Mouse (Mus musculus) small intestine, adult 2 months (tissue): ENCODE results near the gene Foxp4. TPM values are rescaled to one million over a fixed set of nuclear protein-coding genes. Genes with fewer than 3 reads are reported as not detected.

ENCODE experiments used
- H3K27ac ChIP-seq: fragments of 200-500 bp; 2 replicates; pipeline ENCODE4 v1.5.1; 2012; ENCODE audit warnings: low read depth, low read length, control low read depth, inconsistent platforms; ENCODE audit not compliant: insufficient read depth
- H3K27me3 ChIP-seq: fragments of 200-500 bp; 2 replicates; pipeline ENCODE4 v1.6.1; 2012; ENCODE audit warnings: mild to moderate bottlenecking, moderate library complexity, low read length, inconsistent platforms; ENCODE audit not compliant: control insufficient read depth, insufficient read depth
- H3K36me3 ChIP-seq: fragments of 200-500 bp; 2 replicates; pipeline ENCODE4 v1.6.1; 2012; ENCODE audit warnings: mild to moderate bottlenecking, low read length, control low read depth, inconsistent platforms; ENCODE audit not compliant: control insufficient read depth, insufficient read depth
- H3K4me1 ChIP-seq: fragments of 200-500 bp; 2 replicates; pipeline ENCODE4 v1.6.1; 2012; ENCODE audit warnings: low read length, inconsistent platforms, mixed read lengths; ENCODE audit not compliant: control insufficient read depth, insufficient read depth, insufficient read length
- H3K4me3 ChIP-seq: fragments of 200-500 bp; 2 replicates; pipeline ENCODE4 v1.5.1; 2012; ENCODE audit warnings: low read depth, mild to moderate bottlenecking, control low read depth, inconsistent platforms, low read length, moderate library complexity
- CTCF ChIP-seq: fragments of 200-500 bp; IDR thresholded peaks from 2 replicates; pipeline ENCODE4 v1.5.1; 2012; ENCODE audit warnings: low read depth, mild to moderate bottlenecking, control low read depth, inconsistent platforms, low read length, moderate library complexity, mixed read lengths; ENCODE audit not compliant: insufficient replicate concordance, insufficient read length; ENCODE audit errors: extremely low read depth
- POLR2A ChIP-seq: fragments of 200-500 bp; IDR thresholded peaks from 2 replicates; pipeline ENCODE4 v1.6.1; 2012; ENCODE audit warnings: low read depth, mild to moderate bottlenecking, control low read depth, inconsistent platforms, low read length, moderate library complexity
- WGBS: fragments of 180-500 bp; shearing (Covaris S2); methylation state at CpG from one replicate; pipeline ENCODE4 v1.1.7; 2018; 5-methylcytosine and 5-hydroxymethylcytosine counted together
- polyA plus RNA-seq: library from polyadenylated mRNA; depleted of rRNA; stranded (reverse); fragments of >200 nt; gene quantifications from 2 replicates; pipeline ENCODE4 v1.2.3, GENCODE M21; 2012; rRNA removed

Foxp4 gene
- polyA plus RNA-seq, 1 experiment = 126 TPM

- TF ChIP-seq CTCF (no peak), POLR2A (no peak)
- H3K36me3 ChIP-seq = no peaks in the 10 kb centered on the region
- H3K4me3 ChIP-seq = no peak overlapping the region
- H3K4me1 ChIP-seq = no peaks in the 10 kb centered on the region
- no peaks in the 10 kb centered on the region for H3K27me3 ChIP-seq
- WGBS = 90% methylated on average over 13 of the region's 13 CpGs
- H3K27ac ChIP-seq = no peak overlapping the region
These were observed 106.3 kb downstream of the Foxp4 start for GRCm38 (mm10) chr17:47818038-47818725.

Other genes with a start within 250 kb of the Foxp4 start
- 41.1 and 59.0 TPM in 2 replicates for gene Tomm6, start 236.3 kb downstream of the Foxp4 start, polyA plus RNA-seq
- gene Frs3, start 235.6 kb downstream of the Foxp4 start, polyA plus RNA-seq = 7.1 and 13.1 TPM in 2 replicates
- gene Gm21981, start 230.2 kb downstream of the Foxp4 start, polyA plus RNA-seq = 0.20 and 0.39 TPM in 2 replicates
- 0.89 and 1.4 TPM in 2 replicates for gene Prickle4, start 229.9 kb downstream of the Foxp4 start, polyA plus RNA-seq
- 12.3 and 443 TPM in 2 replicates for gene Pgc, start 197.8 kb downstream of the Foxp4 start, polyA plus RNA-seq
- gene Tfeb, start 187.6 kb downstream of the Foxp4 start, polyA plus RNA-seq = 27.5 and 60.3 TPM in 2 replicates
- 7.3 and 12.3 TPM in 2 replicates for gene Mdfi, start 90.0 kb downstream of the Foxp4 start, polyA plus RNA-seq
- not detected in 2 replicates for gene 1700122O11Rik, start 113.6 kb upstream of the Foxp4 start, polyA plus RNA-seq
- gene 1700067P10Rik, start 164.7 kb upstream of the Foxp4 start, polyA plus RNA-seq = not detected in 2 replicates
- 0.24 and 0.38 TPM in 2 replicates for gene 9830107B12Rik, start 221.6 kb upstream of the Foxp4 start, polyA plus RNA-seq
- gene A530064D06Rik, start 242.6 kb upstream of the Foxp4 start, polyA plus RNA-seq = 0.39 and 1.2 TPM in 2 replicates